Comparison of ENCODE assay signal across 9 mouse cellular contexts in genomic region chr1:177683931-177684836, GRCm38 (mm10). TPM values are rescaled to one million over a fixed set of nuclear protein-coding genes. Genes with fewer than 3 reads are reported as not detected.
DNase-seq lines count a peak whose midpoint lies in the region; ATAC-seq lines count a peak whose summit lies in the region.
"Had no signal": no experiment of that assay in that cellular context is flagged by ENCODE, and none has a peak within 500 bp of the region (broad histone marks: within the 10 kb centered on the region; RNA-seq: fewer than 3 reads in every experiment).

No protein-coding gene starts in this region.

- H3K4me1 ChIP-seq in embryonic facial prominence, embryonic 14.5 days (ENCODE audit: control insufficient read depth, insufficient read depth, low read length) = peaks cover 5% of the 10 kb centered on the region; the same call in 1 of the 2 replicates

- 42% methylated on average over 18 of the region's 18 CpGs for WGBS in embryonic facial prominence, embryonic 14.5 days

- peak overlapping the region; percentile 6; the same call in 1 of the 2 replicates for H3K9ac ChIP-seq in embryonic facial prominence, embryonic 14.5 days (ENCODE audit: low read depth, low read length)

- H3K4me3 ChIP-seq in embryonic facial prominence, embryonic 14.5 days (ENCODE audit: low read depth, low read length) = no peak overlapping the region

- peak; percentile 12 to 24 for DNase-seq in heart, adult 18-20 months
- no peak for DNase-seq in heart, postnatal 4 days
- DNase-seq in embryonic facial prominence, embryonic 14.5 days (ENCODE audit: low spot score) = peak; percentile 26
- peak; percentile 47 to 50 for DNase-seq in layer of hippocampus, postnatal 10 days (ENCODE audit: low spot score in 2 of 2)
- DNase-seq in retina, postnatal 1 day = peak; percentile 61
- no peak for DNase-seq in urinary bladder, postnatal 36 days (ENCODE audit: low spot score in 2 of 2)
- DNase-seq in adrenal gland, adult 2 months = no peak
- DNase-seq in urinary bladder, postnatal 25 days (ENCODE audit: low spot score) = no peak

- ATAC-seq in embryonic facial prominence, embryonic 14.5 days (ENCODE audit: low read depth) = no peak

- no peak overlapping the region for H3K27ac ChIP-seq in embryonic facial prominence, embryonic 14.5 days (replicated peaks; ENCODE audit: low read depth, low read length)

- H3K36me3 ChIP-seq in embryonic facial prominence, embryonic 14.5 days (ENCODE audit: control insufficient read depth, insufficient read depth, low read length) = no peaks in the 10 kb centered on the region

- H3K27me3 ChIP-seq in embryonic facial prominence, embryonic 14.5 days (replicated peaks; ENCODE audit: control insufficient read depth, insufficient read depth, low read length) = no peaks in the 10 kb centered on the region

- H3K4me2 ChIP-seq in embryonic facial prominence, embryonic 14.5 days (ENCODE audit: low read depth, low read length) = peak overlapping the region; percentile 11; the same call in 1 of the 2 replicates

- H3K9me3 ChIP-seq in embryonic facial prominence, embryonic 14.5 days (ENCODE audit: control insufficient read depth, low read length) = no peaks in the 10 kb centered on the region

RNA-seq across cellular contexts. Expression of gene 1700016C15Rik, which starts 45.4 kb away (rescaled TPM):
- not detected for total RNA-seq in heart, adult 18-20 months (2021)
- total RNA-seq in heart, postnatal 4 days (2021) = not detected
- 0.24 TPM in 1 of 2 replicates, not detected in the other for polyA plus RNA-seq in embryonic facial prominence, embryonic 14.5 days (2014; fragmentation: Nextera tagmentation; extraction: Ambion mirVana)
- total RNA-seq in layer of hippocampus, postnatal 10 days (2021) = not detected
- total RNA-seq in adrenal gland, adult 2 months (2021) = not detected
- not detected in 2 replicates for polyA plus RNA-seq in adrenal gland, adult 2 months (2012; rRNA removed)
- total RNA-seq: hematopoietic stem cell, adult 5-6 weeks had no signal

Comparison
In these comparisons a context has a peak if more than half of its experiments do, and no peak if none do; other contexts are left out.
1. DNase-seq: peak in heart, adult 18-20 months (2 of 2), embryonic facial prominence, embryonic 14.5 days (single experiment), layer of hippocampus, postnatal 10 days (2 of 2) and retina, postnatal 1 day (single experiment); none in heart, postnatal 4 days (single experiment), urinary bladder, postnatal 36 days (0 of 2), adrenal gland, adult 2 months (single experiment) and urinary bladder, postnatal 25 days (single experiment).